Mouse (Mus musculus) intestine, embryonic 16.5 days (tissue): ENCODE results near the gene Ccr3. TPM values are rescaled to one million over a fixed set of nuclear protein-coding genes. Genes with fewer than 3 reads are reported as not detected.
"Not testable (repeated sequence)": the region's sequence is repeated elsewhere in the genome, so short reads cannot be mapped to it uniquely, and the experiment has no call there.

ENCODE experiments used
- ATAC-seq: fragments of 200-750 bp; cut with Nextera tagmentation; 2 replicates; pipeline ENCODE4 v1.8.0; 2017; ENCODE audit warnings: moderate TSS enrichment, moderate library complexity
- H3K27ac ChIP-seq: fragments of 300-500 bp; sonication (generic); 2 replicates; pipeline ENCODE4 v1.5.1; 2014; ENCODE audit warnings: mild to moderate bottlenecking, low read length
- H3K27me3 ChIP-seq: fragments of 300-500 bp; sonication (generic); replicated peaks from 2 replicates; pipeline ENCODE4 v1.6.1; 2014; ENCODE audit warnings: low read length, control low read depth, mixed read lengths; ENCODE audit not compliant: control insufficient read depth, insufficient read depth
- H3K36me3 ChIP-seq: fragments of 300-500 bp; sonication (generic); 2 replicates; pipeline ENCODE4 v1.6.1; 2014; ENCODE audit warnings: low read length, control low read depth; ENCODE audit not compliant: control insufficient read depth, insufficient read depth
- H3K4me1 ChIP-seq: fragments of 300-500 bp; sonication (generic); 2 replicates; pipeline ENCODE4 v1.6.1; 2014; ENCODE audit warnings: low read length, control low read depth, mixed read lengths; ENCODE audit not compliant: control insufficient read depth, insufficient read depth
- H3K4me2 ChIP-seq: fragments of 300-500 bp; sonication (generic); 2 replicates; pipeline ENCODE4 v1.6.1; 2014; ENCODE audit warnings: low read depth, low read length, control low read depth
- H3K4me3 ChIP-seq: fragments of 300-500 bp; sonication (generic); 2 replicates; pipeline ENCODE4 v1.5.1; 2014; ENCODE audit warnings: mild to moderate bottlenecking, low read length
- H3K9ac ChIP-seq: fragments of 300-500 bp; sonication (generic); 2 replicates; pipeline ENCODE4 v1.6.1; 2014; ENCODE audit warnings: low read depth, low read length
- H3K9me3 ChIP-seq: fragments of 300-500 bp; sonication (generic); 2 replicates; pipeline ENCODE4 v1.6.1; 2016; ENCODE audit warnings: low read length, control low read depth; ENCODE audit not compliant: control insufficient read depth
- WGBS: fragments of 180-500 bp; shearing (Covaris S2); extraction: QIAGEN DNeasy Blood & Tissue Kit; methylation state at CpG from one replicate; pipeline ENCODE4 v1.1.7; 2014; 5-methylcytosine and 5-hydroxymethylcytosine counted together
- polyA plus RNA-seq: library from polyadenylated mRNA; unstranded; fragments of >200 nt; fragmentation: Nextera tagmentation; extraction: Ambion mirVana; gene quantifications from 2 replicates; pipeline ENCODE4 v1.2.1, GENCODE M21; 2015

The Ccr3 gene
- polyA plus RNA-seq, 1 experiment from 2014 or later: 0.13 TPM

- no peaks in the 10 kb centered on the region for H3K4me1 ChIP-seq
- H3K27me3 ChIP-seq: no peaks in the 10 kb centered on the region
- ATAC-seq: no peak
- no peaks in the 10 kb centered on the region for H3K9me3 ChIP-seq
- WGBS: 52% methylated on average over 2 of the region's 2 CpGs
- no peak overlapping the region for H3K4me3 ChIP-seq
- H3K27ac ChIP-seq: no peak overlapping the region
- H3K36me3 ChIP-seq: no peaks in the 10 kb centered on the region
- H3K9ac ChIP-seq: no peak overlapping the region
- H3K4me2 ChIP-seq: no peak overlapping the region
These were observed 46.6 kb downstream of the Ccr3 start for GRCm38 (mm10) chr9:124068098-124069058.

- Histone ChIP-seq H3K27ac (no peak overlapping the region), H3K9ac (no peak overlapping the region), H3K4me3 (no peak overlapping the region), H3K9me3 (no peaks in the 10 kb centered on the region), H3K27me3 (no peaks in the 10 kb centered on the region), H3K4me2 (no peak overlapping the region), H3K36me3 (no peaks in the 10 kb centered on the region), H3K4me1 (no peaks in the 10 kb centered on the region)
- ATAC-seq: no peak
- WGBS: 75% methylated on average over 1 of the region's 1 CpGs
These were observed 49.7 kb downstream of the Ccr3 start for GRCm38 (mm10) chr9:124071506-124071905.

GRCm38 (mm10) chr9:124079803-124080202 is 58.0 kb downstream of the Ccr3 start:
- H3K9me3 ChIP-seq: no peaks in the 10 kb centered on the region
- H3K36me3 ChIP-seq: no peaks in the 10 kb centered on the region
- no peak overlapping the region for H3K9ac ChIP-seq
- no peak for ATAC-seq
- H3K4me1 ChIP-seq: no peaks in the 10 kb centered on the region
- H3K4me3 ChIP-seq: no peak overlapping the region
- H3K27me3 ChIP-seq: no peaks in the 10 kb centered on the region
- H3K27ac ChIP-seq: no peak overlapping the region
- no peak overlapping the region for H3K4me2 ChIP-seq
- 62% methylated on average over 4 of the region's 4 CpGs for WGBS

GRCm38 (mm10) chr9:124080471-124080870 is 58.7 kb downstream of the Ccr3 start:
- not testable (repeated sequence) for H3K9ac ChIP-seq, H3K27me3 ChIP-seq, H3K4me3 ChIP-seq, H3K4me1 ChIP-seq, H3K36me3 ChIP-seq, ATAC-seq, H3K9me3 ChIP-seq, H3K27ac ChIP-seq, H3K4me2 ChIP-seq
- 92% methylated on average over 12 of the region's 13 CpGs for WGBS

Other genes starting within 250 kb of the Ccr3 start
- gene Cxcr6, start 215.5 kb upstream of the Ccr3 start, polyA plus RNA-seq: 1.8 and 2.0 TPM in 2 replicates
- gene Fyco1, start 170.1 kb upstream of the Ccr3 start, polyA plus RNA-seq: 8.5 and 11.4 TPM in 2 replicates
- gene Xcr1, start 159.9 kb upstream of the Ccr3 start, polyA plus RNA-seq: 0.02 TPM in 1 of 2 replicates, not detected in the other
- 3.7 and 4.0 TPM in 2 replicates for gene Ccr1, start 53.3 kb upstream of the Ccr3 start, polyA plus RNA-seq
- gene Ccr1l1, start 43.6 kb upstream of the Ccr3 start, polyA plus RNA-seq: not detected in 2 replicates
- 4.0 and 4.2 TPM in 2 replicates for gene Ccr2, start 80.0 kb downstream of the Ccr3 start, polyA plus RNA-seq
- gene Ccr5, start 99.6 kb downstream of the Ccr3 start, polyA plus RNA-seq: 0.97 and 1.7 TPM in 2 replicates